Mouse (Mus musculus): ENCODE results near the gene Tnrc18. TPM values are rescaled to one million over a fixed set of nuclear protein-coding genes. Genes with fewer than 3 reads are reported as not detected.

Tnrc18 gene
- total and polyA plus RNA-seq, 3 experiments, result 0.71 to 7.7 (median 5.2) TPM

DNA sequence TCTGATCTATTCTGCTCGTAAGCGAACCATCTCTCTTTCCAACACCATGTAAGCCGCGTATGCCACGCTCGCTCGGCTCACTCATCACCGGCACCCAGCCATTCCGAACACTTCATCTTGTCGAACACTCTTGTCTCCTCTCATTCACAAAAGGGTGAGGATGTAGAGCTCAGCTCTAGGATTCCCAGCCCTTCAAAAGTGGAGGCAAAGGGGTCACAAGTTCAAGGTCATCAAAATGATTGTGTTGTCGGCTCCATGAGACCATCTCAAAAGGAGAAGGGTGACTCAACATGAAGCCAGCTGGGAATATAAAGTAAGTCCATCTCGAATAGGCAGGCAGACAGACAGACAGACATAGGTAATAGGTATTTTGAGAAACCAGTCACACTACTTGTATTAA lies 19.3 kb downstream of the Tnrc18 start:
- in situ Hi-C loops (cut with MboI; ENCODE audit: low pct_ligation_motif_present, low pct_unique_long_range_greater_than_20kb, low sequenced_read_pairs) (no loop called here), dilution Hi-C loops (cut with MboI; ENCODE audit: extremely low pct_ligation_motif_present, extremely low pct_unique_long_range_greater_than_20kb, low sequenced_read_pairs) (no loop called here)
- Histone ChIP-seq H3K27me3 (replicated peaks) (no peaks in the 10 kb centered on the region), H3K4me2 (ENCODE audit: insufficient read depth, low read depth, poor library complexity, severe bottlenecking) (no peak overlapping the region), H3K79me2 (replicated peaks; ENCODE audit: control insufficient read depth, extremely low read depth, insufficient read depth, poor library complexity, severe bottlenecking) (peaks cover 6% of the 10 kb centered on the region; the same call in 1 of the 2 replicates), H3K9ac (ENCODE audit: insufficient read depth, low read depth) (no peak overlapping the region), H3K36me3 (replicated peaks in 1 of 2; ENCODE audit: control insufficient read depth in 1 of 2, insufficient read depth in 1 of 2, low read length in 1 of 2) (no peaks in the 10 kb centered on the region), H3K4me3 (replicated peaks in 1 of 3; ENCODE audit: low read depth in 2 of 3, low read length in 2 of 3, poor library complexity in 1 of 3) (no peak overlapping the region), H3K27ac (ENCODE audit: insufficient read depth, low read depth) (no peak overlapping the region), H3K9me3 (replicated peaks; ENCODE audit: low read length) (no peaks in the 10 kb centered on the region), H3K4me1 (ENCODE audit: control insufficient read depth in 1 of 2, insufficient read depth in 2 of 2) (peaks cover 4 to 6% of the 10 kb centered on the region in 2 experiments; a peak in 1 of 4 replicates)
- TF ChIP-seq ZKSCAN1 (IDR thresholded peaks at IDR 0.05; ENCODE audit: borderline replicate concordance, low read depth, low read length), result no peak
- no peak for TF ChIP-seq ZC3H11A (IDR thresholded peaks at IDR 0.05; ENCODE audit: low read depth, low read length)
- no peak for TF ChIP-seq SIN3A (IDR thresholded peaks at IDR 0.05; ENCODE audit: low read length)
- no peak for TF ChIP-seq NELFE (IDR thresholded peaks at IDR 0.05; ENCODE audit: low read depth, low read length)
- no peak for TF ChIP-seq MYC (IDR thresholded peaks at IDR 0.05; ENCODE audit: low read depth, low read length)
- TF ChIP-seq RCOR1 (conservative IDR thresholded peaks at IDR 0.05; ENCODE audit: low read depth, low read length), result no peak
- no peak for TF ChIP-seq KAT2A (IDR thresholded peaks at IDR 0.05; ENCODE audit: insufficient replicate concordance, low read length)
- no peak for TF ChIP-seq E2F4 (IDR thresholded peaks at IDR 0.05; ENCODE audit: insufficient replicate concordance, low read depth, low read length)
- no peak for TF ChIP-seq MEF2A (IDR thresholded peaks at IDR 0.05; ENCODE audit: borderline replicate concordance, low read depth, low read length)
- TF ChIP-seq CHD1 (IDR thresholded peaks at IDR 0.05; ENCODE audit: low read depth, low read length), result no peak
- TF ChIP-seq IRF4 (IDR thresholded peaks at IDR 0.05; ENCODE audit: low read depth, low read length), result no peak
- TF ChIP-seq ZMIZ1 (IDR thresholded peaks at IDR 0.05; ENCODE audit: low read depth, low read length), result no peak
- TF ChIP-seq TCF12 (IDR thresholded peaks at IDR 0.05; ENCODE audit: low read depth, low read length), result no peak
- no peak for TF ChIP-seq MAFK (IDR thresholded peaks at IDR 0.05; ENCODE audit: insufficient replicate concordance, low read length)
- TF ChIP-seq POLR2AphosphoS2 (IDR thresholded peaks at IDR 0.05; ENCODE audit: low read depth, low read length), result no peak
- no peak for DNase-seq (ENCODE audit: extremely low read depth)

- DNase-seq (ENCODE audit: extremely low read depth), result no peak
- Histone ChIP-seq H3K9me3 (replicated peaks; ENCODE audit: low read length) (no peaks in the 10 kb centered on the region), H3K79me2 (replicated peaks; ENCODE audit: control insufficient read depth, extremely low read depth, insufficient read depth, poor library complexity, severe bottlenecking) (peaks cover 11% of the 10 kb centered on the region; the same call in 1 of the 2 replicates), H3K27me3 (replicated peaks) (no peaks in the 10 kb centered on the region), H3K4me2 (ENCODE audit: insufficient read depth, low read depth, poor library complexity, severe bottlenecking) (no peak overlapping the region), H3K4me3 (replicated peaks in 1 of 3; ENCODE audit: low read depth in 2 of 3, low read length in 2 of 3, poor library complexity in 1 of 3) (no peak overlapping the region), H3K36me3 (replicated peaks in 1 of 2; ENCODE audit: control insufficient read depth in 1 of 2, insufficient read depth in 1 of 2, low read length in 1 of 2) (peaks cover 0 to 3% of the 10 kb centered on the region in 2 experiments), H3K9ac (ENCODE audit: insufficient read depth, low read depth) (no peak overlapping the region), H3K27ac (ENCODE audit: insufficient read depth, low read depth) (no peak overlapping the region), H3K4me1 (ENCODE audit: control insufficient read depth in 1 of 2, insufficient read depth in 2 of 2) (peaks cover 4 to 11% of the 10 kb centered on the region in 2 experiments; a peak in 2 of 4 replicates)
- in situ Hi-C loops (cut with MboI; ENCODE audit: low pct_ligation_motif_present, low pct_unique_long_range_greater_than_20kb, low sequenced_read_pairs), result no loop called here
- TF ChIP-seq GABPA (IDR thresholded peaks at IDR 0.05; ENCODE audit: insufficient replicate concordance, low read depth, low read length) (no peak), UBTF (IDR thresholded peaks at IDR 0.05; ENCODE audit: low read depth, low read length) (no peak), POLR2A (IDR thresholded peaks at IDR 0.05; ENCODE audit: low read depth, low read length) (no peak), MAZ (IDR thresholded peaks at IDR 0.05; ENCODE audit: low read depth, low read length) (no peak), E2F4 (IDR thresholded peaks at IDR 0.05; ENCODE audit: insufficient replicate concordance, low read depth, low read length) (no peak), JUND (conservative IDR thresholded peaks at IDR 0.05; ENCODE audit: low read depth, low read length) (no peak), MEF2A (IDR thresholded peaks at IDR 0.05; ENCODE audit: borderline replicate concordance, low read depth, low read length) (no peak), MAX (IDR thresholded peaks at IDR 0.05; ENCODE audit: low read length) (no peak)
- dilution Hi-C loops (cut with MboI; ENCODE audit: extremely low pct_ligation_motif_present, extremely low pct_unique_long_range_greater_than_20kb, low sequenced_read_pairs), result no loop called here
Observed at GRCm38 (mm10) chr5:142797620-142798019, 19.8 kb downstream of the Tnrc18 start.

All from CH12.LX (cell line).